Mouse (Mus musculus): ENCODE measurements around the gene Ptpn3. TPM values are rescaled to one million over a fixed set of nuclear protein-coding genes. Genes with fewer than 3 reads are reported as not detected.

Gene Ptpn3
- polyA plus RNA-seq, 1 experiment from 2014 or later = 3.4 TPM

Other genes with a start within 250 kb of the Ptpn3 start
- gene Epb41l4b, start 158.4 kb downstream of the Ptpn3 start, polyA plus RNA-seq (2014; fragmentation: Nextera tagmentation; extraction: Ambion mirVana) = 1.4 and 1.7 TPM in 2 replicates
- 2.5 and 3.6 TPM in 2 replicates for gene Palm2, start 132.4 kb upstream of the Ptpn3 start, polyA plus RNA-seq (2014; fragmentation: Nextera tagmentation; extraction: Ambion mirVana)